ENCODE assay signal across 8 mouse cellular contexts in genomic region chr15:102721980-102722475, GRCm38 (mm10). TPM values are rescaled to one million over a fixed set of nuclear protein-coding genes. Genes with fewer than 3 reads are reported as not detected.
DNase-seq lines count a peak whose midpoint lies in the region; ATAC-seq and TF ChIP-seq lines count a peak whose summit lies in the region.

Gene Calcoco1, minus strand, starts transcription at chr15:102722178.

- TF ChIP-seq EP300 in heart, postnatal 0 days (IDR thresholded peaks at IDR 0.05; ENCODE audit: low read depth) = no peak

- peaks cover 26% of the 10 kb centered on the region for H3K4me1 ChIP-seq in E14TG2a.4 (replicated peaks; ENCODE audit: low read depth, low read length)
- H3K4me1 ChIP-seq in forebrain, embryonic 12.5 days = peaks cover 14% of the 10 kb centered on the region
- peaks cover 16% of the 10 kb centered on the region for H3K4me1 ChIP-seq in heart, postnatal 0 days (ENCODE audit: control insufficient read depth, insufficient read depth)
- peaks cover 12% of the 10 kb centered on the region for H3K4me1 ChIP-seq in liver, embryonic 16.5 days (ENCODE audit: control insufficient read depth, low read depth, low read length)
- peaks cover 24% of the 10 kb centered on the region for H3K4me1 ChIP-seq in neural tube, embryonic 13.5 days (replicated peaks)
- H3K4me1 ChIP-seq in testis, adult 2 months (ENCODE audit: control insufficient read depth, insufficient read depth, low read length) = peaks cover 3% of the 10 kb centered on the region; the same call in 1 of the 2 replicates

- TF ChIP-seq CTCF in E14TG2a.4 (conservative IDR thresholded peaks at IDR 0.05; ENCODE audit: low read length) = no peak
- no peak; the same call in 1 of the 2 replicates for TF ChIP-seq CTCF in heart, postnatal 0 days (IDR thresholded peaks at IDR 0.05; ENCODE audit: low read depth)
- no peak for TF ChIP-seq CTCF in testis, adult 2 months (IDR thresholded peaks at IDR 0.05; ENCODE audit: control insufficient read depth, insufficient read depth, insufficient replicate concordance, low read depth, low read length)

- peaks cover 30% of the 10 kb centered on the region for H3K36me3 ChIP-seq in E14TG2a.4 (ENCODE audit: insufficient read depth, low read length)
- H3K36me3 ChIP-seq in forebrain, embryonic 12.5 days (replicated peaks) = peaks cover 16% of the 10 kb centered on the region; the same call in 1 of the 2 replicates
- H3K36me3 ChIP-seq in heart, postnatal 0 days (replicated peaks; ENCODE audit: control insufficient read depth, insufficient read depth, low read length) = peaks cover 26% of the 10 kb centered on the region
- no peaks in the 10 kb centered on the region for H3K36me3 ChIP-seq in liver, embryonic 16.5 days (ENCODE audit: control insufficient read depth, insufficient read depth)
- peaks cover 24% of the 10 kb centered on the region for H3K36me3 ChIP-seq in neural tube, embryonic 13.5 days
- no peaks in the 10 kb centered on the region; the same call in 1 of the 2 replicates for H3K36me3 ChIP-seq in testis, adult 2 months (ENCODE audit: control insufficient read depth, insufficient read depth, low read length)

- H3K27ac ChIP-seq in forebrain, embryonic 12.5 days = 0 out of 2 replicates have a peak within 1 kb of the TSS, but pooled peaks have one; percentile 31
- H3K27ac ChIP-seq in heart, postnatal 0 days (ENCODE audit: low read depth) = peak within 1 kb of the TSS; percentile 97
- peak within 1 kb of the TSS; percentile 57; the same call in 1 of the 2 replicates for H3K27ac ChIP-seq in liver, embryonic 16.5 days (ENCODE audit: low read length)
- H3K27ac ChIP-seq in neural tube, embryonic 13.5 days (replicated peaks) = no peak within 1 kb of the TSS
- H3K27ac ChIP-seq in testis, adult 2 months (ENCODE audit: control insufficient read depth, insufficient read depth, low read depth, low read length) = peak within 1 kb of the TSS; percentile 39

- DNase-seq in c-Kit-positive CD71-positive TER-119-positive erythroid progenitor cells, embryonic 14.5 days (ENCODE audit: low spot score) = peak; percentile 92
- DNase-seq in heart, postnatal 0 days (ENCODE audit: low spot score) = peak; percentile 96
- DNase-seq in kidney, postnatal 4 days = peak; percentile 99

- H3K9me3 ChIP-seq in E14TG2a.4 (ENCODE audit: low read length) = no peaks in the 10 kb centered on the region
- no peaks in the 10 kb centered on the region for H3K9me3 ChIP-seq in forebrain, embryonic 12.5 days
- no peaks in the 10 kb centered on the region for H3K9me3 ChIP-seq in heart, postnatal 0 days (replicated peaks; ENCODE audit: control insufficient read depth, low read length)
- H3K9me3 ChIP-seq in liver, embryonic 16.5 days (replicated peaks; ENCODE audit: control insufficient read depth, low read length) = no peaks in the 10 kb centered on the region
- H3K9me3 ChIP-seq in neural tube, embryonic 13.5 days = no peaks in the 10 kb centered on the region

- H3K4me2 ChIP-seq in forebrain, embryonic 12.5 days = peak within 1 kb of the TSS; percentile 69
- H3K4me2 ChIP-seq in heart, postnatal 0 days (ENCODE audit: low read depth, low read length) = peak within 1 kb of the TSS; percentile 86
- H3K4me2 ChIP-seq in liver, embryonic 16.5 days (ENCODE audit: low read depth, low read length) = peak within 1 kb of the TSS; percentile 81
- peak within 1 kb of the TSS; percentile 78 for H3K4me2 ChIP-seq in neural tube, embryonic 13.5 days

- H3K27me3 ChIP-seq in E14TG2a.4 (ENCODE audit: insufficient read depth, low read length) = no peaks in the 10 kb centered on the region
- no peaks in the 10 kb centered on the region for H3K27me3 ChIP-seq in forebrain, embryonic 12.5 days
- no peaks in the 10 kb centered on the region for H3K27me3 ChIP-seq in heart, postnatal 0 days (ENCODE audit: control insufficient read depth, insufficient read depth, low read length)
- no peaks in the 10 kb centered on the region for H3K27me3 ChIP-seq in liver, embryonic 16.5 days (ENCODE audit: control insufficient read depth, insufficient read depth, low read depth, low read length)
- no peaks in the 10 kb centered on the region for H3K27me3 ChIP-seq in neural tube, embryonic 13.5 days
- no peaks in the 10 kb centered on the region for H3K27me3 ChIP-seq in testis, adult 2 months (ENCODE audit: control insufficient read depth, insufficient read depth, low read length)

- TF ChIP-seq POLR2A in testis, adult 2 months (IDR thresholded peaks at IDR 0.05; ENCODE audit: control insufficient read depth, low read depth, low read length) = peak; percentile 69

- WGBS in forebrain, embryonic 12.5 days = under 1% methylated on average over 27 of the region's 27 CpGs
- under 1% methylated on average over 27 of the region's 27 CpGs for WGBS in heart, postnatal 0 days
- WGBS in liver, embryonic 16.5 days (ENCODE audit: insufficient replicate concordance) = 2% methylated on average over 27 of the region's 27 CpGs
- 2% methylated on average over 27 of the region's 27 CpGs for WGBS in neural tube, embryonic 13.5 days

- peak; percentile 100 for ATAC-seq in forebrain, embryonic 12.5 days (ENCODE audit: low FRiP score)
- peak; percentile 98 for ATAC-seq in heart, postnatal 0 days (ENCODE audit: insufficient read depth, low read depth)
- ATAC-seq in liver, embryonic 16.5 days (ENCODE audit: low read depth) = peak; percentile 100
- peak; percentile 98 for ATAC-seq in neural tube, embryonic 13.5 days (ENCODE audit: low read depth)

- H3K9ac ChIP-seq in forebrain, embryonic 12.5 days = peak within 1 kb of the TSS; percentile 66
- H3K9ac ChIP-seq in heart, postnatal 0 days (replicated peaks; ENCODE audit: low read depth, low read length) = peak within 1 kb of the TSS; percentile 76
- H3K9ac ChIP-seq in liver, embryonic 16.5 days (ENCODE audit: low read depth, low read length) = peak within 1 kb of the TSS; percentile 82
- peak within 1 kb of the TSS; percentile 76 for H3K9ac ChIP-seq in neural tube, embryonic 13.5 days

- H3K4me3 ChIP-seq in E14TG2a.4 (replicated peaks; ENCODE audit: low read length) = peak within 1 kb of the TSS; percentile 86
- H3K4me3 ChIP-seq in forebrain, embryonic 12.5 days (replicated peaks) = peak within 1 kb of the TSS; percentile 66
- peak within 1 kb of the TSS; percentile 79 for H3K4me3 ChIP-seq in heart, postnatal 0 days (ENCODE audit: low read depth, low read length)
- H3K4me3 ChIP-seq in liver, embryonic 16.5 days (ENCODE audit: low read depth, low read length) = peak within 1 kb of the TSS; percentile 85
- H3K4me3 ChIP-seq in neural tube, embryonic 13.5 days = peak within 1 kb of the TSS; percentile 72
- H3K4me3 ChIP-seq in testis, adult 2 months (ENCODE audit: control insufficient read depth, low read depth, low read length) = peak within 1 kb of the TSS; percentile 89

RNA-seq across cellular contexts. Expression of gene Calcoco1, which starts in this region (rescaled TPM):
- polyA plus RNA-seq in forebrain, embryonic 12.5 days (2016; fragmentation: Nextera tagmentation; extraction: Ambion mirVana) = 38.8 and 42.7 TPM in 2 replicates
- 85.9 and 89.5 TPM in 2 replicates for total RNA-seq in heart, postnatal 0 days (2014; rRNA removed; ENCODE audit: low replicate concordance)
- 80.7 and 82.9 TPM in 2 replicates for polyA plus RNA-seq in heart, postnatal 0 days (2015; fragmentation: Nextera tagmentation; extraction: Ambion mirVana)
- polyA plus RNA-seq in liver, embryonic 16.5 days (2015; fragmentation: Nextera tagmentation; extraction: Ambion mirVana) = 17.9 and 18.2 TPM in 2 replicates
- 35.7 and 41.9 TPM in 2 replicates for polyA plus RNA-seq in neural tube, embryonic 13.5 days (2015; fragmentation: Nextera tagmentation; extraction: Ambion mirVana)
- polyA plus RNA-seq in testis, adult 2 months (2012; rRNA removed) = 18.0 and 20.1 TPM in 2 replicates
